Mouse (Mus musculus) heart, embryonic 10.5 days (tissue): ENCODE measurements at regions not wholly inside any gene's neighbourhood (a gene's known extent, or its start where the extent isn't known, plus 50 kb on each side); places are given as distances from the start of the nearest gene placed in this dataset.
A peak's percentile ranks its signal among the peaks of the same experiment; 100 is the strongest.

Experiments used
- DNase-seq: peaks from one replicate; pipeline ENCODE4 v3.0.0-alpha.2; 2017; ENCODE audit warnings: low spot score
- H3K27ac ChIP-seq: fragments of 300-500 bp; sonication (generic); 2 replicates; pipeline ENCODE4 v1.5.1; 2016; ENCODE audit warnings: mild to moderate bottlenecking
- H3K27me3 ChIP-seq: fragments of 300-500 bp; sonication (generic); 2 replicates; pipeline ENCODE4 v1.6.1; 2016; ENCODE audit warnings: mild to moderate bottlenecking; ENCODE audit not compliant: poor library complexity, insufficient read depth, severe bottlenecking
- H3K36me3 ChIP-seq: fragments of 300-500 bp; sonication (generic); 2 replicates; pipeline ENCODE4 v1.6.1; 2016; ENCODE audit warnings: mild to moderate bottlenecking, moderate library complexity
- H3K4me1 ChIP-seq: fragments of 300-500 bp; sonication (generic); 2 replicates; pipeline ENCODE4 v1.6.1; 2016; ENCODE audit warnings: mild to moderate bottlenecking
- H3K4me3 ChIP-seq: fragments of 300-500 bp; sonication (generic); 2 replicates; pipeline ENCODE4 v1.5.1; 2016; ENCODE audit warnings: mild to moderate bottlenecking, moderate library complexity
- H3K9me3 ChIP-seq: fragments of 300-500 bp; sonication (generic); 2 replicates; pipeline ENCODE4 v1.6.1; 2016; ENCODE audit warnings: mild to moderate bottlenecking, moderate library complexity
- WGBS: fragments of 180-500 bp; shearing (Covaris S2); methylation state at CpG from one replicate; pipeline ENCODE4 v1.1.7; 2016; 5-methylcytosine and 5-hydroxymethylcytosine counted together

DNA sequence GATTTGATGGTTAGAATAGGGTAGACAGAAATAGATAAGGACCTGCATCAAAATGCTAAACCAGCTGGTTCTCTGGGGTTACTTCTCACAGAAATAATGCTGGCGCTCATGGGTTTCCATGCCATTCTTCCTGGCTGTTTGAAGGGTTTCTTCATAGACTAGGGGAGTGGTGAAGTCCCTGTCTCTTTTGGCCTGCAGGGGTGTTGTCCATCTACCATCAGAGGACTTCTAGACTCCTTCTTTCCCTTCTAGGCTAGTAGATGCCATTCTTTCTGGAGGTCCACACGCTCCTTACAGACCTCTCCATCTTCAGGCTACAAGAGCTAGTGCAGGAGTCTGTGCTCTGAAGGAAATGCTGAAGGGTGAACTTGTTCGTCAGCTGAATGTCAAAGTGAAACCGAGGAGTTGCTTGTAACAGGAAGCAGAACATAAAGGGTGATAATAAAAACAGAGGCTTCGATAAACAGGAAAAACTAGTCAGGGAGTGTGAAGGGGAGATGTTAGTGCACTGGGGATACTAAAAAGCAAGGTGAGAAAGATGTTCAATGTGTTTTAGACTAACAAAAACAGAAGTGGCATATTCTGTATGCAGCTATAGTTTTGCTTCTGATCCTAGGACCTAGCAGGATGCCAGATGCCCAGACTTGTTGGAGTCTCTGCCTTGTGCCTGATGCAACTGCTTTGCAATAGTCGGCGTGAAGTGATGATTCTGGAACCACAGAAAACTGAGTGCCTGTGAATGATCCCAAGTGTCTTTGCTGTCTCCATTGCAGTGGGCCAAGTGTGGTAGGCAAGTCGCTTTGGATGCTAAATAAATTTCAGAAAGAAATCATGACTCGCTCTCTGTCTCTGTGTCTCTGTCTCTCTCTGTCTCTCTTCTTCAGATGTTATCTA, 335.1 kb downstream of the Rnd3 start:
- 73% methylated on average over 9 of the region's 9 CpGs for WGBS
- Histone ChIP-seq H3K4me3 (no peak overlapping the region), H3K27me3 (no peaks in the 10 kb centered on the region), H3K36me3 (no peaks in the 10 kb centered on the region), H3K4me1 (peaks cover 27% of the 10 kb centered on the region), H3K9me3 (no peaks in the 10 kb centered on the region), H3K27ac (no peak overlapping the region)
- no peak for DNase-seq

DNA sequence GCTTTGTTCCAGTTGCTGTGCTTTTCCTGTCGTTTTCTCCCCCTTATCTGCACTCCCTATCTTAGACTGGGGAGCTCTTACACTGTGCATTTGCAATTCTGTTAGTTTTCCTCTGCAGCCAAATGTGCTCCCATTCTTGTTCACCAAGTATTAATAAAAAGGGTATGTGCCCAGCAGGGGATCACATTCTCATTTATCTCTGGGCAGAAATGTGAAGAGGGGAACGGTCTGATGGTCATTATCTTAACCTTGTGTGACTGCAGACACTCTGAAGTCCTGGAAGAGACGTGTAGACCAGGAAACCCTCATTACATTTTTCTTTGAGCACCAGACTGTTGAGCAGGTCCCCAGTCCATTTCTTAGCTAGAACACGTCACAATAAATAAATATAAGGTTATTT, 336.6 kb downstream of the Rnd3 start:
- Histone ChIP-seq H3K9me3 (no peaks in the 10 kb centered on the region), H3K27ac (no peak overlapping the region), H3K4me1 (peaks cover 27% of the 10 kb centered on the region), H3K27me3 (no peaks in the 10 kb centered on the region), H3K4me3 (no peak overlapping the region), H3K36me3 (no peaks in the 10 kb centered on the region)
- DNase-seq = no peak
- WGBS = 22% methylated on average over 4 of the region's 4 CpGs

DNA sequence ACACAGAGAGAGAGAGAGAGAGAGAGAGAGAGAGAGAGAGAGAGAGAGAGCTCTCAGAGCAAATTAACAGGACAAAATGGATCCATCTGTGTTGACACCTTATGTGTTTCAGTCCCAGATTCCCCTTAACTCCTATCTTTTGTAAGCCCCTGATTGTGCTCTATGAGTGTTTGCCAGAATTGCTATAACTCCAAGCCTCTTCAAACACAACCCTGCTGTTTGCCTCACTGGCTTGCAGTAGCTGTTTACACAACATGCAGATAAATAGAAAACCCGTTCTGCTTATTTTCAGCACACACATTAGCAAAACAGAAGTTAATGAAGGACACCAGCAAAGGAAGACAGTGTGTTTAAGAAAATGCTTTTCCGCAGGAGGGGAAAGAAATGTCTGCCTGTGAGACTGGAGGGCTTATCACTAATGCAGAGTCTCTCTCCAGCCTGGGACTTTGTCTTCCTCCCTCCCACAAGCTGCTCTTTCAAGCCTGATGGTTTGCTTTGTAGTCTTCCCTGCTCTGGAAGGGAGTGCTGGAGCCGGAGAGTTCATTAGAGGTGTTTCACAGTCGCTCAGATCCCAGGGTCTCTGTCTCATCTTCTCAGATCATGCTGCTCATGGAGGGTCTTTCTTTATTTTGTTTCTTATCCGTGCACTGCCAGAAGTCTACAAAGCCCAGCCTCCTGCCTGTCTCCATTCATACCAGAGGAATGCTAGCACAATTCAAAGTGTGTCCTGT, 338.4 kb downstream of the Rnd3 start:
- H3K4me1 ChIP-seq = peaks cover 19% of the 10 kb centered on the region
- DNase-seq = no peak
- peak overlapping the region; percentile 32; the same call in 1 of the 2 replicates for H3K4me3 ChIP-seq
- H3K9me3 ChIP-seq = no peaks in the 10 kb centered on the region
- no peaks in the 10 kb centered on the region for H3K27me3 ChIP-seq
- WGBS = 8% methylated on average over 5 of the region's 5 CpGs
- H3K27ac ChIP-seq = peak overlapping the region; percentile 81
- no peaks in the 10 kb centered on the region for H3K36me3 ChIP-seq

DNA sequence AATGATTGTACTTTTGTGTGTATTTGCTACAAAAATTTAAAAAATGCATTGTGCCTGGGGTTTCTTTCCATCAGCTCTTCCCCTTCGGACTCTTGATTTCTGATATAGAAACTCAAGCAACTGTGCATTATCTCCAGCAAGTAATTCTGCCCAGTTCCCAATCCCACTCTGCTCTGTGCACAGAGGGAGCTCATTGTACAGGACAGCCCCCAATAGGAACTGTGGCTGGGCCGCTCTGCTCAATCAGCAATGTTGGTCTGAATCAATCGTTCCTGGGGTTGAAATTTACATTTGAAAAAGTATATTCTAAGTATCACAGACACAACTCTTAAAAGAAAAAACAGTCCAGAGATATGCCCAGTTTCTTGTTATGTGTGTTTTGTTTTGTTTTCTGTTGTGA, 339.1 kb downstream of the Rnd3 start:
- 64% methylated on average over 3 of the region's 3 CpGs for WGBS
- no peaks in the 10 kb centered on the region for H3K36me3 ChIP-seq
- peaks cover 18% of the 10 kb centered on the region for H3K4me1 ChIP-seq
- no peak for DNase-seq
- no peaks in the 10 kb centered on the region for H3K27me3 ChIP-seq
- H3K27ac ChIP-seq = no peak overlapping the region
- H3K9me3 ChIP-seq = no peaks in the 10 kb centered on the region
- H3K4me3 ChIP-seq = no peak overlapping the region

DNA sequence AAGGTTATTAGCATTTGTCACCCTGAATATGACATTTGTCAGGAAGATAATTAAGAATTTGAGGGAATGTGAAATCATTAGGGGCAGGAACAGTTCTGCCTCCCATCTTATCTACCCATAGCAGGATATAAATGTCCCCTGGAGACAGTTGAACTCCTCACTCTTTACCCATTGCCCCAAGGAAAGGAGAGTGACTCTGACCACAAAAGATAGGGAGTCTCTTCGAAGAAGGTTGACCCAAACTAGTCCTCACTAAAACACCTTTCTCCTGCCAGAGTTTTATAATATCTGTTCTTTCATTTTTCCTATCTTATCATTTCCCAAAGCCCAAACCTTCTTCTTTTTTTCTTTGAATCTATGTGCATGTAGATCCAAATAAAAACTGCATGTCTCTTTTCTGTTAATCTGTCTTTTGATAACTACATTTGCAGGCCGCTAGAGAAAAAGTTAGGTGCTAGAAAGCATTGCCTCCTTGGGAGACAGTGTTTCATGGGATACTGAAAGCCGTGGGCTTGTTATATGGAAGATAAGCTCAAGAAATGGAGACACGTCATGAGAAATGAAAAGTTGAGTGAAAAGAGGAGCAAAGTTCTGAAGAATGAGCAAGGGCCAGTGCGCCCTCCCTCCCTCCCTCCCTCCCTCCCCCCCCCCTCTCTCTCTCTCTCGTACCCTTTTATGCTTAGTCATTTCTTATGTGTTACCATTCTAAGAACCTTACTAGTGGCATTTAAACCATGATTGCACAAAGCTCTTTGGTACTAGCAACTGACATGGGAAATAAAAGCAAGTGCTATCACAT, 341.6 kb downstream of the Rnd3 start:
- no peak overlapping the region for H3K27ac ChIP-seq
- no peak for DNase-seq
- peaks cover 15% of the 10 kb centered on the region for H3K4me1 ChIP-seq
- H3K4me3 ChIP-seq = no peak overlapping the region
- no peaks in the 10 kb centered on the region for H3K36me3 ChIP-seq
- no peaks in the 10 kb centered on the region for H3K9me3 ChIP-seq
- H3K27me3 ChIP-seq = no peaks in the 10 kb centered on the region
- 81% methylated on average over 6 of the region's 6 CpGs for WGBS

DNA sequence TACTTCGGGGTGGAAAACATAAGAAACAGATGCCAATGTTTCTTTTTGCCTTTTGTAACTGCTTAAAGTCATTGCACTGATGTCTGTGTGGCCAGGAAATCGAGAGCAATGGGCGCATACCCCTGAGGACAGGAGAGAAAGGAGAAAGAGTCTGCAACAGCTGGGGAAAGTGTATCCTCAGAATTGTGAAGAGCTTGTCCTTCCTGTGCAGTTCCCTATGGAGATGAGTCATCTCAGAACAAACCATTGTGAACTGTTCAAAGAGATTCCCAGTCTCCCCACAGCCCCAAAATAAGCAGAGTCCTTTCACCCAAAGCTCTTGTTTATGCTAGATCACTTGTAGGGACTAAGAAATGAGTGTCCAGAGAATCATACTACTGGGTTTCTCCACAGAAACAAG, 343.3 kb downstream of the Rnd3 start:
- no peak for DNase-seq
- 81% methylated on average over 3 of the region's 3 CpGs for WGBS
- Histone ChIP-seq H3K4me3 (no peak overlapping the region), H3K9me3 (no peaks in the 10 kb centered on the region), H3K27me3 (no peaks in the 10 kb centered on the region), H3K36me3 (no peaks in the 10 kb centered on the region), H3K4me1 (peaks cover 6% of the 10 kb centered on the region), H3K27ac (no peak overlapping the region)

DNA sequence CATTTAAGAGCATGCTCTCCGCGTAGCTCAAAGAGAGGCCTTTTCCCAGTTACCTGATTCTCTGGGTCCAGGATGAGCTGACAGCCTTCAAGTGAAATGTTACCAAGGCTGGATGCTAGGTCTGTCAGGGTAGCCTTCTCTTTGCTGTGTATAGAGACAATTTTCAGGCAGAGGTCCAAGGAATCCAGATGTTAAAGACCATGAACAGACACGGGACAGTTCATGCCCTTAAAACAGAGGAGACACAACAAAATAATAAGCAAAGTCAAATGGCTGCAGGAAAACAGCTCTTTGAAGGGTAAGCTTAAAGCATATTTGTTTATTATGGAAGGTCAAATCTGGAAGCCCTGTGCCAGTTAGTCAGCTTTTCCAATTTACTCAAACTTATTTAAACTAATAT, 352.8 kb downstream of the Rnd3 start:
- no peaks in the 10 kb centered on the region for H3K9me3 ChIP-seq
- no peaks in the 10 kb centered on the region for H3K27me3 ChIP-seq
- WGBS = 83% methylated on average over 3 of the region's 3 CpGs
- H3K4me3 ChIP-seq = no peak overlapping the region
- no peak for DNase-seq
- H3K27ac ChIP-seq = no peak overlapping the region
- H3K4me1 ChIP-seq = no peaks in the 10 kb centered on the region
- H3K36me3 ChIP-seq = no peaks in the 10 kb centered on the region

DNA sequence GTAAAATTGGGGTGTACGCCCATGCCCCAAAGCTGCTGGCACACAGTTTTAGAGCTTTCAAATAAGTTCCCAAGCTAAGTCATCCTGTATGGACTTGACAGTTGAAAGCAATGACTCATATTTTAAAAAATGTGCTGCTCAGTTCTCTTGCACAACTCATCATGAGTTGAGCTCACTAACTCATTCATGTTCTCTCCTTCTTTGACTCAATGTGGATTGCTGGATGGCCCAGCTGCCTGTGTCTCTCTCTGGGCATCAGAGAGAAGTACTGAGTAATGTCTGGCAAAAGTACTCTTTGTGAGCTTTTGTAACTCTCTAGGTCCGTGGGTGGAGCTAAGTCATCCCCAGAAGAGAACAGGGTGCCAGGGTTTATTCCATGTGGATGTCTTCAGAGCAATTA, 355.3 kb downstream of the Rnd3 start:
- Histone ChIP-seq H3K4me1 (no peaks in the 10 kb centered on the region), H3K4me3 (no peak overlapping the region), H3K36me3 (no peaks in the 10 kb centered on the region), H3K9me3 (no peaks in the 10 kb centered on the region), H3K27me3 (no peaks in the 10 kb centered on the region), H3K27ac (no peak overlapping the region)
- 84% methylated on average over 2 of the region's 2 CpGs for WGBS
- no peak for DNase-seq

DNA sequence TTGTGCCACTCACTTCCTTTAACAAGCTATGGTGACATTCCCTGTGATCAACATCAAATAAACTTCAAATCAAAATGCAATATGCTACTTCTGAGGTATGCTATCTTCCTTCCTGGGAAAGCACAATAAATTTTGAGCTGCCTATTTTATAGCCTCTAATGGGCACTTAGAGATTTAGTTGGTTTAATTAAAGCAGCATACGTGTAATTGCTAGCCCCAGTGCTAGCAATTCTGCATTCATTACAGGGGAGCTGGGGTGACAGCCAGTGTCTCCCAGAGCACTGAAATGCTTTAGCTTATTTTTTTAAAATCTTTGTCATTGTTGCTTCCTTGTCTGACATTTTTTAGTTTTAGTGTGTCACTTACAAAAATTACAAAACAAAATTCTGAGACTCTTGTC, 355.8 kb downstream of the Rnd3 start:
- H3K9me3 ChIP-seq = no peaks in the 10 kb centered on the region
- no peak overlapping the region for H3K27ac ChIP-seq
- 92% methylated on average over 1 of the region's 1 CpGs for WGBS
- H3K4me3 ChIP-seq = no peak overlapping the region
- no peak for DNase-seq
- no peaks in the 10 kb centered on the region for H3K36me3 ChIP-seq
- no peaks in the 10 kb centered on the region for H3K27me3 ChIP-seq
- no peaks in the 10 kb centered on the region for H3K4me1 ChIP-seq

DNA sequence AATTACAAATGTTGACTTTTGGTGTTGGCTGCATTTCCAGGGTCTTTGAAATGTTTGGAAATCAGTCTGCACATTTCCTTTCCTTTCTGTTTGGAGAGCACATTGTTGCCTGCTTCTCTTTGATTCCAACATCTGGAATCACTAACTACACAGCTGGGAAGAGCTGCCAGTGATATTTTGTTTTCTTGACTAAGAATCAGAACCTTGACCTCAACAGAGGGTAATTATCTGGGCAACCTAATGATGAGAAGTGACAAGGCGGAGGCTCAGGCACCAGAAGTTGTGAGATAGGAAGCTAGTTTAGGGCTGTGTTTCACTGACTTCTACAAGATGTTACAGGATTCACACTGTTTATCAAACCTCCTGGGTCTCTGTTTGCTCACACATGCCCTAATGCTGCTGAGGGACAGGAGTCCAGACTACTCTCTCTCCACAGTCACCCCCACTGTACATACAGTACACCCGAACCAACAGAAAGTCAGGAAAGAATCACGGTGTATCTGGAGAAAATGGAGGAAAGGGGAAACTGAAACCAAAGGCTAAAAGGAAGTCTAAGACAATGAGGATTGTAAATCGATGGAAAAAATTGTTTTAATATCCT, 359.8 kb downstream of the Rnd3 start:
- Histone ChIP-seq H3K9me3 (no peaks in the 10 kb centered on the region), H3K4me3 (no peak overlapping the region), H3K36me3 (no peaks in the 10 kb centered on the region), H3K4me1 (no peaks in the 10 kb centered on the region), H3K27me3 (no peaks in the 10 kb centered on the region), H3K27ac (no peak overlapping the region)
- 59% methylated on average over 4 of the region's 4 CpGs for WGBS
- DNase-seq = no peak

DNA sequence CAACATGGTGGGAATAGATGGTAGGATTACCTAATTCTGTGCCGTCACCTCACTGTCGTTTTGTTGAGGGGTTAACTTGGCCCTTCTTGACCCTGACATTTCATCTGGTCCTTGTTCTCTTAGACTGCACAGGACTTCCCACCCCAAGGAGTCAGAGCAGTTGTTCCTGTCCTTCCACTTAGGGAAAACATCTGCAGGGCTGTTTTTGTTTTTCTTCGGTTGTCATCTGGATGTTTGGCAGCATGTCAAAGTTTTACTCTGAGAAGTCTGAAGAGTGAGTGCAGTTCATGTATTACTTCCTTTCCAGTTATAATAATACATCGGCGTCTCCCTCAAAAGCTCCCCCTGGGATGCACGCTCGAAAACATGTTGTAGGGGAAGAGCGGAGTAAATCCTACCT, 376.8 kb downstream of the Rnd3 start:
- 84% methylated on average over 8 of the region's 8 CpGs for WGBS
- DNase-seq = no peak
- Histone ChIP-seq H3K4me1 (no peaks in the 10 kb centered on the region), H3K9me3 (no peaks in the 10 kb centered on the region), H3K4me3 (no peak overlapping the region), H3K27me3 (no peaks in the 10 kb centered on the region), H3K27ac (no peak overlapping the region), H3K36me3 (no peaks in the 10 kb centered on the region)

DNA sequence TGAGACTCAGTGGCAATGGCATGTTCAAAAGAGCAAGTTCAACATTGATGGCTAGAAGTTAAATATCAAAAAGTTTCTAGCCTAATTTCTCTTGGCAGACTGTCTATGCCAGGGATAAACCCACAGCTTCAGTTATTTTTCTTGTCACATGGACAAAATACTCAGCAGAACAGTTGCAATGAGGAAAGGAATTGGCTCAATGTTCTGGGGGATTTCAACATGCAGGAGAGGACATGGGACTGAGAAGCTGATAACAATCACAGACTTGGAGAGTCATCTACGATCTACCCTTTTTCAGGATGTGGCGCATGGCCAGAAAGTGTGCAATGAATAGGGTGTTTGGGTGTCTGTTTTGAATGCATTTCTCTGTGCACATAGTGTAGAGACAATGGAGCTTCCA, 389.9 kb downstream of the Rnd3 start:
- Histone ChIP-seq H3K9me3 (no peaks in the 10 kb centered on the region), H3K4me3 (no peak overlapping the region), H3K4me1 (no peaks in the 10 kb centered on the region), H3K27me3 (peaks cover 4% of the 10 kb centered on the region; the same call in 1 of the 2 replicates), H3K27ac (no peak overlapping the region), H3K36me3 (no peaks in the 10 kb centered on the region)
- DNase-seq = no peak
- 89% methylated on average over 2 of the region's 2 CpGs for WGBS
